Mouse (Mus musculus) lung, postnatal 10 days (tissue): ENCODE measurements around the gene Ppp1r18.

Source experiments
- DNase-seq: peaks from one replicate; pipeline ENCODE4 v3.0.0; 2021

The Ppp1r18 gene

GRCm38 (mm10) chr17:35915538-35916296 is 50.3 kb downstream of the Ppp1r18 start:
- DNase-seq = no peak

GRCm38 (mm10) chr17:35916297-35917142 is 51.1 kb downstream of the Ppp1r18 start, which contains the start of the genes Mrps18b and Ppp1r10:
TSS of gene Mrps18b (minus strand) at chr17:35916389.
TSS of gene Ppp1r10 (plus strand) at chr17:35916434.
- DNase-seq = peak; percentile 99

- peak; percentile 50 for DNase-seq
These were observed 51.7 kb downstream of the Ppp1r18 start for GRCm38 (mm10) chr17:35917143-35917462.

GRCm38 (mm10) chr17:35917463-35918251 is 52.3 kb downstream of the Ppp1r18 start:
- DNase-seq = peak; percentile 74

GRCm38 (mm10) chr17:35918276-35919059 is 53.1 kb downstream of the Ppp1r18 start:
- DNase-seq = peak; percentile 68

GRCm38 (mm10) chr17:35919060-35919715 is 53.8 kb downstream of the Ppp1r18 start:
- DNase-seq = peak; percentile 99

GRCm38 (mm10) chr17:35919864-35920301 is 54.5 kb downstream of the Ppp1r18 start:
- no peak for DNase-seq

- no peak for DNase-seq
These were observed 55.0 kb downstream of the Ppp1r18 start for GRCm38 (mm10) chr17:35920384-35920783.

GRCm38 (mm10) chr17:35920862-35921562 is 55.6 kb downstream of the Ppp1r18 start:
- DNase-seq = peak; percentile 79

GRCm38 (mm10) chr17:35921710-35922109 is 56.3 kb downstream of the Ppp1r18 start:
- DNase-seq = no peak

GRCm38 (mm10) chr17:35922566-35922965 is 57.2 kb downstream of the Ppp1r18 start:
- no peak for DNase-seq

GRCm38 (mm10) chr17:35923281-35923680 is 57.9 kb downstream of the Ppp1r18 start:
- no peak for DNase-seq
